Mouse (Mus musculus): ENCODE measurements around the gene Myb.

- TF ChIP-seq POLR2A (IDR thresholded peaks at IDR 0.05; ENCODE audit: borderline replicate concordance, insufficient read depth, low read length) (no peak), CTCF (IDR thresholded peaks at IDR 0.05; ENCODE audit: borderline replicate concordance, insufficient read depth, low read depth, low read length) (no peak)
Observed at GRCm38 (mm10) chr10:21135297-21135696, 25.5 kb downstream of the Myb start.
